Mouse (Mus musculus): ENCODE measurements around the gene Rfx7.

- TF ChIP-seq CTCF (IDR thresholded peaks at IDR 0.05; ENCODE audit: insufficient read depth, low read depth, low read length) (no peak), POLR2A (IDR thresholded peaks at IDR 0.05; ENCODE audit: insufficient read depth, low read depth, low read length) (no peak)
Observed at GRCm38 (mm10) chr9:72512229-72512981, 19.6 kb upstream of the Rfx7 start.

Measured in olfactory bulb, adult 2 months (tissue).